Mouse (Mus musculus): ENCODE results near the gene Olfr954.

Gene Olfr954

GRCm38 (mm10) chr9:39456401-39456800, at the start of gene Olfr954:
Gene Olfr954 (plus strand): TSS chr9:39456701.
- DNase-seq = no peak

GRCm38 (mm10) chr9:39427048-39427447, 29.5 kb upstream of the Olfr954 start, which contains the start of gene Olfr952:
Gene Olfr952 (minus strand): TSS chr9:39427148.
- DNase-seq = no peak

GRCm38 (mm10) chr9:39471844-39472243, 15.3 kb downstream of the Olfr954 start, which contains the start of gene Olfr955:
Gene Olfr955 (minus strand): TSS chr9:39471944.
- DNase-seq = no peak

GRCm38 (mm10) chr9:39493895-39494294, 37.4 kb downstream of the Olfr954 start, which contains the start of gene Olfr44:
Gene Olfr44 (minus strand): TSS chr9:39493995.
- DNase-seq = no peak

- DNase-seq = no peak
Observed at GRCm38 (mm10) chr9:39508998-39509397, 52.5 kb downstream of the Olfr954 start.

- DNase-seq = no peak
Observed at GRCm38 (mm10) chr9:39509412-39509811, 52.9 kb downstream of the Olfr954 start.

All from kidney, adult 11 months (tissue).